Mouse (Mus musculus) thymus, postnatal 14 days (tissue): ENCODE data around the gene Lbx1.

Experiments
- DNase-seq: peaks from one replicate; pipeline ENCODE4 v3.0.0; 2021

Lbx1 gene

DNA sequence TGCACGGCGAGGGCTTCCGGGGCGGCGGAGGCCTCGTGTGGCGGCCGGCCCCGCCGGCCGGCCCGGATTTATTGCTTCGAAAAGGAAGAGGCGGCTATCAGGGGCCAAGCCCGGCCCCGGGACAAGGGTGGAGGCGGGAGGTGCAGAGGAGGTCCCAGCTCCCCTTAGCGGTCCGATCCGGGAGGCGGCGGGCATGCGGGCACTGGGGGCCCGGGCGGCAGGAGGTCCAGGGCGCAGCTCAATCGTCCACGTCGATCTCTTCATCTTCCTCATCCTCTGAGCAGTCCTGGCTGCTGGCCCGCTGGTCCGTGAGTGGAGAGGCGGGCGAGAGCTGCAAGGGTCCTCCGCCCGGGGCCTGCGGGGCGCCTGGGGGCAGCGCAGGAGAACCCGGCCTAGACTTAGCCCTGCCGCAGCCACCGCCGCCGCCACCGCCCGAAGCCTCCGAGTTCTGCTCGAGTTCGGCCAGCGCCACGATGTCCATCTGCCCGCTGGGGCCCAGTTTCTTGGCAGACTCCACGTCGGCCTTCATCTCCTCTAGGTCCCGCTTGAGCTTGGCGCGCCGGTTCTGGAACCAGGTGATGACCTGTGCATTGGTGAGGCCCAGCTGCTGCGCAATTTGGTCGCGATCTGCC is 2.0 kb downstream of the Lbx1 start:
- no peak for DNase-seq

DNA sequence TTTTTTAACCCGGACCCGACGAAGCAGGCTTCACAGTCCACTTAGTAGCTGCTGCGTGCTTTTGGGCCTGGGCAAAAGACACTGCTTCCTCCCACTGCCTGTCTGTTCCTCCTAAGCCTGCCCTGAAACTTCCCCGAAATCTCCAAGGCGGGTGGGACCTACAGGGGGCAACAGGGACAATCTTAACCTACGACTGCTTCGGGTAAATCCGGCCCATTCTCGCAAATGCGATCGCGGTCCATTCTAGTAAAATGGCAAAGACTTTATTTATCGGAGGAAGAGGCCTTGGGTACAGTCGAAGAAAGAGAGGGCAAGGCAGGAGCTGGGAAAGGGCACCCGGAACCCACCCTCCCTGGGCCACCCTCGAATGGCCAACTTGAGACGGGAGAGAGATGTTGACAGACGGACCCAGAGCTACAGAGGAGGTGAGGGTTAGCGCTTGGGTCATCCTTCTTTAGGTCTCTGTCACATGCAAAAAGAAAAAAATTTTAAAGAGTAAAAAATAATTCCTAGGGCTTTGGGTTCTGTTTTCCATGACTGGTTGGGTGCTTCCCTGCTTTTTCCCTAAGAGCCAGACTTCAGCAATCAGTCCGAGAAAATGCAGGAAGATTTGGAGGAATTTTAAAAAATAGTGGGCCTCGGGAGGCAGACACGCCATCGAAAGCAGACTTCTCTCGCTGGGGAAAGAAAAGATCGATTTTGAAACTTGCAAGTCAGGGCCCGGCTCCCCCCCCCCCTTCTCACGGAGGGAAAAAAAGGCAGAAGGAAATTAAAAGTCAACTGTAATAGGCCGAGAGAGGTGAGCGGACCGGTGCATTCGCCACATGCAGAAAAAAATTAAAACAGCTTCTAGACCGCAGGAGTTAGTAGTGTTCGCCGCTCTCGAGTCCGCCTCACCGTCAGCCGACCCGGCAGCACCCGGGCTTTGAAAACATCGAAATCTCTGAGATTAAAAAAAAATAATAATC is 2.9 kb downstream of the Lbx1 start:
- no peak for DNase-seq

DNA sequence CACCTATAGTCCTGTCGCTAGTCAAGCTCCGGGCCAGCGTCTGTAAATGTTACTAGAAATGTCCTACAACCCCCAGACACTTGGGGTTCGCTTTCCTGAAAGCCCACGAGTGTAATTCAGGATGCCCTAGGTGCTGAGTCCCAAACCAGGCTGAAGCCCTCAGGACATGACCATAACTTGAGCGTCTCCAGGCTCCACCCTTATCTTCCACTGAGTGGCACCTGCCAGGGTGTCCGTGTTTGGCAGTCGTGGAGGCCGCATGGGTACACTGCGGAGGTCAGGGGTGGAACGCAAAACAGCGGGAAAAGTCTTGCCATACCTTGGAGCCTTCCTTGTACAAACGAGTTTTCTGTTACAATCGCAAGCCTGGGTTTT is 3.6 kb downstream of the Lbx1 start:
- DNase-seq = no peak

DNA sequence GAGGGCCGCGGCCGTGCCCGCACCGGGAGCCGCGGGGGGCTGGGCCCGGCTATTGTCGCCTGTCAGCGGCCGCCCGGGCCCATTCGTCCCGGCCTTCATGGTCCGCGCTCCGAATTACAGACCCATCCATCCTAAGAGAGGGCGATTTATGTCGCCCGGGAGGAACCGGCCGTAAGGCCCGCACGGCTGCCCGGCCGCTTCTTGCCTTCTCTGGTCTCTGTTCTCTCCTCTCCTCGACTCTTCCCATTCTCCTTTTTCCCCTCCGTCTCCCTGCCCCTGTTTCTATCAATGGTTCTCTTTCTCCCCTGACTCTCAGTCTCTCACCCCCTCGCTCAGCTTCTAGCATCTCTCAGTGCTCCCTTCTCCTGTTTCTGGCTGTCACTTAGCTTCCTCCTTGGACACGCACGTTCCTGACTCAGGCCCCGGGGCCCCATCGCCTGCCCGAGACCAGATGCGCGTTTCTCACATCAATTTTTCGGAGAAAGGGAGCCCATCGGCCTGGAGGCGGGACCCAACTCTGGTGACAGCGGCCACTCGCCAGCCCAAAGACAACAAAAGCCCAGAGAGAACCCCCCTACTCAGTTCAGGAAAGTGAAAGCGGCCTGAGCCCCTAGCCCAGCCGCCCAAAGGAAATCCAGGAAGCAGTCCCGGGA is 4.1 kb downstream of the Lbx1 start:
- DNase-seq = no peak

DNA sequence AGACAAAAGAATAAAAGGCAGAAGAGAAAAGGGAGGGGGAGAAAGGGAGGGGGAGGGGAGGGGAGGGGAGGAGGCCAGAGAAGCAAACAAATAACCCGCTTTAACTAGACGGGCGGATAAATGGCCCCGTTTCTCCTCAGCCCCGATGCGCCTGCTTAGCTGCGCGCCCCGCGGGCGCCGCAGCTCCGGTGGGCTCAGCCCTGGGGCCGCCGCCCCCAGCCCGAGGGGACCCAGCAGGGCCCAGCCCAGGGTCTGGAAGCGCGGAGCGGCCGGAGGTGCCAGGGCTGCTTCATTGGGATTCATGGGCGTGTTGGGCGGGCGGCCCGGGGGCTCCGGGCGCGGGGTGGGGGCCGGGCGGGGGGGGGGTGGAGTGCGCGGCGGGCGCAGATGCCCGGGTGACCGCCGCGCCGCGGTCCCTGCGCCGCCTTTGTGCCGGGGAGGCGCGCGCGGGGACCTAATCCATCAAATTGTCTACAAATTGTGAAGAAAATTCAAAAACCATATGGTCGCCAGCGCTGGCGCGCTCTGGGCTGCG is 4.7 kb downstream of the Lbx1 start:
- no peak for DNase-seq

DNA sequence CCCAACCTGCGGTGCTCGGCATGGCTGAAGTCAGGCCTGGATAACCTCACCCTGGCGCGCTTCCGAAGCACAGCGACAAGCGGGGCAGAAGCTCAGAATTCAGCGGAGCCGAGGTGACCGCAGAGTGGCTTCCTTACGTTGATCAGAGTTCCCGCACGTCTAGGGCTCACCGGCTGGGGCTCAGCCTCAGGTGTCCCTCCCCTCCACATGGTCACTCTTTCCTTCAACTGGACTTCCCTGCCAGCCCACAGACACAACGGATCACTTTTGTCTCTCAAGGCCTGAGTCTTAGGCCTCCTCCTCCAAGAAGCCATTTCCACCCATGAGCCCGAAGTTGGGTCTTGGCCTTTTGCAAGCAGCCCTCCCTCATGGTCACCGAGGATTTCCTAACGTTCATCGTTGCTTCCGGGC is 5.4 kb downstream of the Lbx1 start:
- DNase-seq = no peak

DNA sequence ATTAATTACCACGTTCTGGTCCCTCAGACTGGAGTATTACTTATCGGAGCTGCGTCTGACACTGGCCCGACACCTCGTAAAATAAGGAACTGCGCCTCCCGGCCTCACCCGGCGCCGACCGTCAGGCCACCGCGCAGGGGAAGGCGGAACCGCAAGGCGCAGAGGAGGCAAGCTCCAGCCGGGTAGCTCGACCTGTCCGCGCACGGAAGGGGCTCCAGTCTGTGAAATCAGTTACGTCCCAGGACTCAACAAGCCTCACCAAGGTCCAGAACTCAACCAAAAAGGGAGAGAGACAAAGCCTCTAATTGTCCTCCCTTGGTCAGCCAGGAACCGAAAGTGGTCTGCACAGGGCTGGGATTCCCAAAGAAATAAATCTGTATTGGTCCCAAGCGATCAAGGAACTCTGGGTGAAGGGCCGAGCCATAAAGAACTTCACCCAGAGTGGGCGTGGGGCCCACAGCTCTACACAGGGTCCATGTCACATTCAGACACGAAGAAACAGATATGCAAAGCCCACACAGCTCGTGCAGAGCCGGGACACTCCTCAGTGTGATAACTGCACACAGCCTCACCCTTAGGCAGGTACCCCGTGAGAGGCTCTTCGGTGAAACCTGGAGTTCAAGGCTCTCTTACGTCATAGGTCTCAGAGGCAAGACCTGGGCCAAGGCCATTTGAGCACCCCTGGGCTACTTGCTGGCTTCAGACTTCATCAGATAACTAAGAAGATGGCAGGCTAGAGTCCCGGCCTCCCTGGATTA is 6.1 kb downstream of the Lbx1 start:
- DNase-seq = no peak

DNA sequence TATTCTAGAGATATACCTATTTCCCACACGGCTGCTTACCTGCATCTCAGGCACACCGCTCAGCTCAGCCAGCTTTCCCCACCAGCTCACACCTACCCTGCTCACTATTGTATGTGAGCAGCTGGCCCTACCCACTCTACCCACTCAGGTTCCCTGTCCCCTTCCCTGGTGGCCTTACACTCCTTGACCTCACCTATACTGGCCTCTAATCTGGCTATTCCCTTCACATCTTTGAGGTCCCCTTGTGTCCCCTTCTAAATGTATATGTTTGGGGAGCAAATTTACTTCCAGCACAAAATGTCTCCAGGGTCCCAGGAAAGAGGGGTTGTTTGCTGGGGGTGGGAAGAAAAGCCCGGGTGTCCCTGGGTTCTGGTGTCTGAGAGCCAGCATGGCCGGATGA is 6.8 kb downstream of the Lbx1 start:
- DNase-seq = no peak

DNA sequence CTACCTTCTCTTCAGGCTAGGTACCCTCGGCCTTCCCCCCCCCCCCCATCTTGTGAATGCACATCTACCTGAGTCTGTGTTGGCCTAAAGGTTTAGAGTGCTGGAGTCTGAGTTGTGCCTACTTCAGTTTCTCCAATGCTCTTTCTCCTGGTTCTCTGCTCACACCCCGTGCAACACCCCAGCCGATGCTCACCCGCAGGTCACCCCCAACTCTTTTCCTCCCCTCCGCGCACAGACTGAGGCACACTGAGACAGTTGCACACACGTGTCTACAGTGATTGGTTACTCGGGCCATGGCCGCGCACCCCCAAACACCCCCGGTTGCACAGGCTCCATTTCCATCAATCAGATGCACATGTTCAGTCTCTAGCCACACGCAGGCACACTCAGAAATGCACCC is 7.5 kb downstream of the Lbx1 start:
- DNase-seq = no peak

DNA sequence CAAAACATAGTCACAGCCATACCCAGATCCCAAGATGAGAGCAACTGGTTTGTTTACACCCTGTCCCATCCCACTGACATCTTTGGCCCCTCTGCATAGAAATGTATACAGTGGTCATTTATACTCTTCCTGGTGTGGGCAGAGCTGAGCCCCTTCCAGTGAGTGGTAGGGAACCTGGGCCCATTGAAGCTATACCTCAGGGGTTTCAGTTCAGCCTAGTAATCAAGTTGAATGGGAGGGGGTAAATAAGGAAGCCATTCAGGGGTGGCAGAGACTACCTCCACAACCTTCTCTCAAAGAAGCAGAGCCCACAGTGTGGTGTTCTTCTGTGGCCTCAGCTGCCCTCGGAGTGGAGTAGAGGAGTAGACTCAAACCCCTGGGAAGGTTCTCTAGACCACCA is 7.9 kb downstream of the Lbx1 start:
- DNase-seq = no peak

DNA sequence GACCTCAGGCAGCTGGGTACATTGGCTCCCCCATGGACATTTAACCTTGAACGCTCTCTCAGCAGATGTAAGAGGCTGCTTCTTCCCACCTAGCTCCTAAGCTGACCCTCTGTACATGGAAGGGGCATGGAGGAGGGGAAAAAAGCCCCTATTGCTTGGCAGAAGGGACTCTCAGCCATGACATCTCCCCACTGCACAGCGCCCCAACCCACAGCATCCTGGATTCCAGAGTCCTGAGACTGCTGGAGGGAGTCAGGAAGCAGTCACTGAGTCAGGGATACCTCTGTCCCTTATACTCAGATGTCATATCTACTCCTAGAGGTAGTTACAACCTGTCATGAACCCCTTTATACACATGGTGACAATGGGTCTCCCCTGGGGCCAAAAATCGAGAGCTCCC is 8.6 kb downstream of the Lbx1 start:
- no peak for DNase-seq

DNA sequence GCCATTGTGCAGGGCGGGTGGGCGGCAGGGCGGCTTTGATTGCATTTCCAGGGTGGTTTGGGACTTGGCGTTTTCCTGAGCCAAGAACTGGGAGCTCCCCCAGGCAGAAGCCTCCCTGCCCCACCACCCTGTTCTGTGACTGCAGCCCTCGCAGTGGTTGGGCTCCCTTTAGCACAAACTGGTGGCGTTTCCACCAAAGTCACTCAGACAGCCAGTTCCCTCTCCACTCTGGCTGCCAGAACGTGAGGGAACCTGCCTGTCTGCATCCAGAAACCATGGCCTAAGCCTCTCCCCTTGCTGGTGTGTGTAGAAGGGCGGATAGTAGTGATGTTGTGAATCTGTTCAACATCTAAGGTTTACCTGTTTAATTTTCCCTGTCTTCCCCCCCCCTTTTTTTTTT is 9.4 kb downstream of the Lbx1 start:
- no peak for DNase-seq

DNA sequence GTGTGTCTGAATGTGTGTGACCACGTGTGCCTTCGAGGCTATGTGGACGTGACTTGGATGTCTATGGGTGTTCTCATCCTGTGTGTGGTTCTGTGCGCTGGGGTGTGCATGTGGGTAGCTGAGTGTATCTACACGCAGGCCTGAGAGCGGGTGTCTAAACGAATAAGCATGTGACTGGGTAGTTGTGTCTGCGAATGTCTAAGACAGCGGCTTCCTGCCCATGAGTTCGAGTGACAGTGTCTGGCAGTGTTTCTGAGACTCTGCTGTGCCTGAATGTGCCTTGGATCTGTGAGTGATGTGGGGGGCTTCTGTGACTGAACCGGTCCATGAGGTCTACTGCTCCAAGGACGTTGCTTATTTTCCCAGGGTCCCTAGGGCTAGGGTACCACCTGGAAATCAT is 10.5 kb downstream of the Lbx1 start:
- DNase-seq = no peak

DNA sequence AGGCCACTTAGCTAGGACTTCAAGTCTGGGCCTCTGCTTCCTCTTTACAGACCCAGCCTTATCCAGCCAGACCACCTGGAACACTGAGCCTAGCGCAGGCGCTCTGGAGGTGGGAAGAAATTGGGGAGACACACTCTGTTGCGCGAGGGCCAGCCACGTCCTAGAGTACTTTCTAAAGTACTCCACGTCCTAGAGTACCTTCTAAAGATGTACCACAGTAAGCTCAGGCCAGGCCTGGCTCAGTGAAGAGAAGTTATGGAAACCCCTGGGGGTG is 11.4 kb downstream of the Lbx1 start:
- DNase-seq = no peak

DNA sequence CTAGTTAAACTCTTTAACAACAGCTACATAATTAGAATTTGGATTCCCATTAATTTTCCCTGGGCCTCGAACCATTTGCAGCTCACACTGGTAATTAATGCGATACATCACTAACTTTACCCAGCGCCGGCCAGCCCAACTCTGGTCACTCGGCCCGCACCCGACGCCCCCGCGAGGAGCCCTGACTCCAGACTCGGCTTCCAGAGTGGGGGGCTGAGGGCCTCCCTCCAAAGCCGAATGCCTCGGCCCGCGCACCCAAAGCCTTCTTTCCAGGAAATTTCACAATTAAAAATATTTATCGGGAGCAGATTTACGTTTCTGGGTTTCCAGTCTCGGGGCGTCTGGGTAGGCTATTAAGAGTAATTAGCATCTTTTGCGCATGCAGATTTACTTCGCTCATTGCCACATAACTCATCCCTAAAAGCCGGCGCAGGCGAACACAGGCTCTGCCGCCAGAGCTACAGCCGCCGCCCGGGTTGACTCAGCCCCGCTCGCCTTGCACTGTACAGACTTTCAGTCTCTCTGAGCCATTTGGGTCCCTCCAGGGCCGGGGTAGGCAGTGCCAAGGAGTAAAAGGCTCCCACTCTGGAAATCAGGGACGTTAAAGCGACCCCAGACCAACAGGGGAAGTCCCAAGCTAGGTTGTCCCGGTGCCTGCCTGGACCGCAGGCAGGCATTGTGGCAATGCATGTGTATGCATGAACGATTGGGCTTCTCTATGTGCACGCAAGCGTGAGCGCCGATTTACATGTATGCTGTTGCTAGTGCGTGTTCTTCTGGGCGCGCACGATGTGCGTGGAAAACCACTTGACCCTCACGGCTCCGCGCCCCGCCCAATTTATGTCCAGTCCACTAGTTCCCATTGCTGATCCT is 12.0 kb downstream of the Lbx1 start:
- DNase-seq = no peak

DNA sequence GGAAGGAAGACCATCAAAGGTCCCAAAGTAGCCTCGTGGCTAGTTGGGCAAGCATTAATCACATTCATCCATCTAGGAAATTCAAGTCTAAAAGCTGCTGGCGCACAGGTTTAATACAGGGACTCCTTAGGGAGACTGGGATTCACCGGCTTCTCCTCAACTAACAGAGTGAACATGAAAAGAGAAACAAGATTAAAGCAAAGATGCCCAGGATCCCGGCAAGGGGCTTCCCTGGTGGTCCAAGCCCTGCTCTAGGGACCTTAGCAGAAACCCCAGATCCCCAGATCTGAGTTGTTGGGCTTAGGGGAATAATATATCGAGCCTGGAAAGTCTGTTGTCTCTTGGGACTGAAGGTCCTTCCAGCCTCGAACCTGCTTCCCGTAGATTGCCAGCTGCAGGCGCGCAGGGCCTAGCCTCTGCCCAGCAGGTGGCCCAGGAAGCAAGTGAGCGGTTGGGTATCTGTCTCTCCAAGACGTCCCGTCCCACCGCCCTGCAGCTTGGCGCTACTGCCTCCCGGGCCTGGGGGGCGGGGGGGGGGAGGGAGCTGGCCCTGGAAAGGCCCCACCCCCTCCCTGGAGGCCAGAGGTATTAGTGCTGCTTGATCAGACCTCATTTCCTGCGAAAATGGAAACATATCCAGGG is 13.3 kb downstream of the Lbx1 start:
- DNase-seq = no peak

DNA sequence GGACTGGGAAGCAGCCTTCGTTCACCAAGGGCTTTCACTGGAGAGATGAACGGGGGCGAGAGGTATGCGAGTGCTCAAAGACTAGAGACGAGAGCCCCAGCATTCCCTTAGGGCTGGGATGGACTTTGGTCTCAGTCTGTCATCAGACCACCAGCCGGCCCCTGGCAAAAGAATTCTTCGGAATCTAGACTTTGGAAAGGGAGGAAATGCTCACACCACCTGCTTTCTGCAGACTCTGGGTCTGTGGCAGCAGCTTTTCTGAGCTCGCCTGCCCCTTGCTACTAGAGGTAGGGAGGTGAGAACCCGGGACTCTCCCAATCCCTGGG is 14.2 kb downstream of the Lbx1 start:
- DNase-seq = no peak

DNA sequence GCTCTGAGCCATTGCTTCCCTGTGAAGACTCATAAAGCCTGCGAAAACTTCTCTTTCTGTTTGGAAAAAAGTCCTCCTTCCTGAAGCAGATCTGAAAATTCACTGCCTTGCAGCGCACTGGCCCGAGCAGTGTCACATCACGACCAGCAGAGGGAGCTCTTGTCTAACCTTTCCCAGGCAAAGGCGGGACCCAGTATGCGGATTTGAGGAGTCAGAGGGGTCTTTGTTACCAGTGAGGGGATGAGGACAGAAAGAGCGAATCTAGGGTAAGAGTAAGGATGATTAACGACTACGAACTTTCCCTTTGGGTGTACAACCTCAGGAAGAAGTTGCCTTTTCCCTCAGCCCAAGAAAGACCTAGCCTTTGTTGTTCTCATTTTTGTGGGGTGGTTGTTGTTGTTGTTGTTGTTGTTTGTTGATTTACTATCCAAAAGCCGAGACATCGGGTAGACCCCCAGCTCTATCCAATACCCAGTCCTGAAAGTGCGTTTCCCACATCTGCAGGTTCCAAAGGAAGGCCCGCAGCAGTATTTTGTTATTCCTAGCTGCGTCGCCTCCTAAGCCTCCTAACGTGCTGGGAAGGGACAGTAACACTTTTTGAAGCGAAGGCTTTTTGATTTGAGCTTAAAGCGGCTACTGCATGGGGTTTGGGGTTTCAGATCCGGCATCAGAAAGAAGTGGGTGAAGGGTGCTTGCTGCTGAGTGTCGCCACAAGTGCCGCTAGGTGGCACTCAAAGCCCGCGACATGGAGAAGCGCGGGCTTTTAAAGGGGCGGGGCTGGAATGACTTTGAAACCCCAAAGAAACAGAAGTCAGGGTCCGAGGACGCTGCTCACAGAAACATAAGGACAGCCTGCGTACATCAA is 14.8 kb downstream of the Lbx1 start:
- DNase-seq = peak; percentile 77

DNA sequence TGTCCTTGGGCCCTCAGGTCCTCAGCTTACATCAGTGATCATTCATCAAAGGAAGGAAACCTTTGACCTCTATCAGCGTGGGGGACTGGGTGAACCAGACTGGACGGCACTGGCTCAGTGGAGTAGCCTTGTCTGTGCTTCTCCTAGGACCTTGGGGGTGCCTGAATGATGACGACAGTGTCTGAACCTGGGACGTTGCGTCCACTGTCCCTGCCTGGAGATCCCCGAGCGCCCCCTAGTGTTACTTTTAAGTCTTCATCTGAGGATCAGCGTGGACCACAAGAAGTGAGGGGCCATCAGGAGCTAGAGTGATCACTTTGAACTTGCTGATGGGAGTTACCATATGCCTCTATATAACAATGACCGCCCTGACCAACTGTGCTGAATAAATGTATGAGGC is 19.4 kb downstream of the Lbx1 start:
- DNase-seq = peak; percentile 42

DNA sequence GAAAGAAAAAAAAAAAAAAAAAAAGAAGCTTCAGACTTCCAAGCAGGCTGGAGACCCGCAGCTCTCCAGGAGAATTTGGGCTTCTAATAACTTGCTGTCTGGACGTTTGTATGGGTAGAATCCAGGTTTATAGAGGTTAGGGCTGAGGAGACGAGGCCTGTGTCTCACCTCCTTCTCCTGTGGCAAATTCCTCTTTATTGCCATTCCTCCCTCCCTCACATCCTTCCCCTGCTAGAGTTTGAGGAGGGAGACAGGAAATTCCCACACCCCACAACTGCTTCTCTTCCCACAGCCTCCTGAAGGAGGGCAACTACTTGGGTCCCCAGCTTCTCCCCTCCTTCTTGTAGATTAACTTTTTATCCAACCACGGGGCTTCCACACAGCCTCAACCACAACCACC is 20.2 kb downstream of the Lbx1 start:
- DNase-seq = no peak
